Mouse (Mus musculus) CH12.LX (cell line): ENCODE measurements around the gene Me1.

Source experiments
- CTCF ChIP-seq, 2 experiments: IDR thresholded peaks in 1 of 2; conservative IDR thresholded peaks in 1 of 2; 2 replicates each; pipeline ENCODE4 v1.5.1; 2011 to 2012; ENCODE audit warnings: low read depth in 2 of 2, low read length in 2 of 2, improper control_type of control experiment in 1 of 2, inconsistent platforms in 1 of 2, mild to moderate bottlenecking in 1 of 2, moderate library complexity in 1 of 2
- E2F4 ChIP-seq: IDR thresholded peaks from 2 replicates; pipeline ENCODE4 v1.6.1; 2011; ENCODE audit warnings: low read depth, low read length, improper control_type of control experiment; ENCODE audit not compliant: insufficient replicate concordance
- HCFC1 ChIP-seq: IDR thresholded peaks from 2 replicates; pipeline ENCODE4 v1.6.1; 2012; ENCODE audit warnings: low read depth, mild to moderate bottlenecking, inconsistent platforms, low read length, improper control_type of control experiment

GRCm38 (mm10) chr9:86622062-86622461 lies 73.7 kb downstream of the Me1 start:
- TF ChIP-seq E2F4 (no peak), CTCF (conservative IDR thresholded peaks at IDR 0.05 in 1 of 2, IDR thresholded peaks at IDR 0.05 in 1 of 2; ENCODE audit: low read depth in 2 of 2, low read length in 2 of 2) (no peak), HCFC1 (no peak)
